Mouse (Mus musculus) thymus, postnatal 0 days (tissue): ENCODE data around the gene Ndufa6. TPM values are rescaled to one million over a fixed set of nuclear protein-coding genes. Genes with fewer than 3 reads are reported as not detected.
"Not testable (repeated sequence)": the region's sequence is repeated elsewhere in the genome, so short reads cannot be mapped to it uniquely, and the experiment has no call there.

Source experiments
- DNase-seq: peaks from one replicate; pipeline ENCODE4 v3.0.0-alpha.2; 2015; ENCODE audit warnings: low spot score
- polyA plus RNA-seq: library from polyadenylated mRNA; unstranded; fragments of >200 nt; fragmentation: Nextera tagmentation; extraction: Ambion mirVana; gene quantifications from 2 replicates; pipeline ENCODE4 v1.2.1, GENCODE M21; 2015

Ndufa6 gene
- polyA plus RNA-seq, 1 experiment from 2014 or later, result 492 TPM

DNA sequence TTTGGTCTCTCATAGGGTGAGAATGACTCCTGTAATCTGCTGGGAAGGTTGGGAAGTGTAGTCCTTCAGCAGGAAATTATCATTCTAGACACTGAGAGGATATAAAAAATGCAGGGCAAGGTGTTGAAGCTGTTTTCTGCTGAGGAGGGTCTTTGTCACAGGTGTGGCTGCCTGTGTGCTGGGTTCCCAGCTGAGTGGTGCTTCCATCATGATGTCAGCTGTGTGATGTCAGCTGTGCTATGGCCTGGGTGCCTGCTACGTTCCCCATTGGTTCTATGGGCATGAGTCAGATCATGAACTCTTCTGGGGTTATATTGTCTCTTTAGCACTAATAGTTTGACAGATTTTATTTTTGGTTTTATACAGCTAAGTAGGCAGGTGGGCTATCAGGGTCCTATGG, 14.7 kb upstream of the Ndufa6 start:
- no peak for DNase-seq

DNA sequence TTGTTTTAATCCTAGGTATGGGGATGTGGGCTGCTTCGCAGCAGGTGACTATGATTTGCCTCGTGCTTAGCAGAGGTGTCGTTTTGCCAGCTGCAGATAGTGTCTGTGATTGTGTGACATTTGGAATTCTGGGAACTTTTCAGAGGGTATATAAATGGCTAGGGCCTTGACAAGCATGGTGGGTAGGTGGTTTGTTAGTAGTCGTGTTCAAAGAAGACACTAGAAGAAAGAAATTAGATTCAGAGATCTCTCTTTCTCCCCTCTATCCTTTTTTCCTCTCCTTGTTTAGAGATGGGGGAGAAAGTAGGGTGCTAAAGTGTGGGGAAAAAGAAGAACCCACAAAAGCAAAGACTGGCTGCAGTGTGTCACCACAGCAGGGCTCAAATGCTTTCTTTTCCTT, 14.0 kb upstream of the Ndufa6 start:
- DNase-seq, result no peak

DNA sequence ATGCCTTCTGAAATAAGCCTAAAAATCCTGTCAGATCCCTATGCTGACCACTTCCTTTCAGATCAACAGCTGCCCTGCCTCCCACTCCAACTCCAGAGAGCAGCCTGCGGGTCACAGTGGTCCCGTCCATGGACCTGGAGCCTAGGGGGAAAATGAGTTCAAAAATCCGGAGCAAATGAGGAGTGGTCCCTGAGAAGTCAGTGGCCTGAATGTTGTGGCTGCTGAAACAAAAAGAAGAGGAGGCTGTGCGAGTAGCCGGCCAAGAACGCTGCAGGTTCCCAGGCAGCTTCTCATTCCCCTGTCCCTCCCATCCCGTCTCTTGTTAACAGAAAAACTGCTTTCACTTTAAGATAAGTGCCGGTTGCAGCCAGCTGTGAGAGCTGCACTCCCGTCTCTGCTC, 10.4 kb upstream of the Ndufa6 start:
- DNase-seq, result not testable (repeated sequence)

DNA sequence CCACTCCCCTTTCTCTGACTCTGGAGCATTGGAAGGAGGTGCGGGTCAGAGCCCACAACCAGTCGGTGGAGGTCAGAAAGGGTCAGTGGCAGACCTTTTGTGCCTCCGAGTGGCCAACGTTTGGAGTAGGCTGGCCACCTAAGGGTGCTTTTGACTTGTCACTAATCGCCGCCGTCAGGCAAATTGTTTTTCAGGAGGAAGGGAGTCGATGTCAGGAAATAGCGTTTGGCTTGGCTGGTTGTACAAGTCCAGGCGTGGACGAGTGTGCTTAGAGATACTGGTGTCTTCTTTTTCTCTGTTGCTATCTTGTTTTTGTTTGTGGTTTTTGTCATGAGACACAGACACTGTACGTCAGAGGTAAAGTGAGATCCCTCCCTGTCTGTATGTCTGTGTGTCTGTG, 9.7 kb upstream of the Ndufa6 start:
- DNase-seq, result not testable (repeated sequence)

DNA sequence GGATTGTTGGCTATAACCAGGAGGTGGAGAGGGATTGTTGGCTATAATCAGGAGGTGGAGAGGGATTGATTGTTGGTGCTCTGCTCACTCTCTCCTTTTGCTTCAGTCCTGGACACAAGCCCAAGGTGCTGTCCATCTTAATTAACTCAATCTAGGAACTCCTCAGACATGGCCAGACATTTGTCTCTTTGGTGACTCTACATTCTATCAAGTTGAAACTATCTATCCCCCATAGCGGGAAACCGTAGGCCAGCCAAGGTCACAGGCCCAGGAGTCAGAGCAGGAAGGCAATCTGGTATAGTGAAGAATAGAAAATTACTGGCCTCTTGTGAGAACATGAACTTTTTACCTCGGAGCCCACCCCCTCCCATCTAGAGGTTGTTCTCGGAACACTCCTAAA, 8.1 kb upstream of the Ndufa6 start:
- no peak for DNase-seq

DNA sequence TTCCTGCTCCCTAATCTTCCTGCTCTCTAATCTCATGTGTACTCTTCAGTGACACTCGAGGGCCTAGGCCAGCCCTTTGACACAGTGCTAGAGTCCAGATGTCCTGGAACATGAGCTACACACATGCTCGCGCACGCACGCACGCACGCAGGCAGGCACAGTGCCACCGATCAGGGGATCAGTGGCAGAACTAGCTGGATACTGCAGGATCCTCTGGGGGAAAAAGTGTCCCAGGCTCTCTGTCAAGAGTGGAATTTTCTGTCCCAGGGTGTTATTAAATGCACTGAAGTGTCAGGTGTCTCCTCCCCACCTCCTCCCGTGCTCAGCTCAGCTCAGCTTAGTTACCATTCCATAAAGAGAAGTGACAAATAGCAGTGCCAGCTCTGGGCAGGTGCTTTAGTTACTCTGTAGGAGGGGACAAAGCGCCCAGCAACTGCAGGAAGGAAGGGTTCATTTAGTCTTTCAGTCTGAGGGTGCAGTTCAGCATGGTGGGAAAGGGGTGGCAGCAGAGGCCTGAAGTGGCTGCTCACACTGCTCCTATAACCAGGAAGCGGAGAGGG, 7.4 kb upstream of the Ndufa6 start:
- peak; percentile 67 for DNase-seq

DNA sequence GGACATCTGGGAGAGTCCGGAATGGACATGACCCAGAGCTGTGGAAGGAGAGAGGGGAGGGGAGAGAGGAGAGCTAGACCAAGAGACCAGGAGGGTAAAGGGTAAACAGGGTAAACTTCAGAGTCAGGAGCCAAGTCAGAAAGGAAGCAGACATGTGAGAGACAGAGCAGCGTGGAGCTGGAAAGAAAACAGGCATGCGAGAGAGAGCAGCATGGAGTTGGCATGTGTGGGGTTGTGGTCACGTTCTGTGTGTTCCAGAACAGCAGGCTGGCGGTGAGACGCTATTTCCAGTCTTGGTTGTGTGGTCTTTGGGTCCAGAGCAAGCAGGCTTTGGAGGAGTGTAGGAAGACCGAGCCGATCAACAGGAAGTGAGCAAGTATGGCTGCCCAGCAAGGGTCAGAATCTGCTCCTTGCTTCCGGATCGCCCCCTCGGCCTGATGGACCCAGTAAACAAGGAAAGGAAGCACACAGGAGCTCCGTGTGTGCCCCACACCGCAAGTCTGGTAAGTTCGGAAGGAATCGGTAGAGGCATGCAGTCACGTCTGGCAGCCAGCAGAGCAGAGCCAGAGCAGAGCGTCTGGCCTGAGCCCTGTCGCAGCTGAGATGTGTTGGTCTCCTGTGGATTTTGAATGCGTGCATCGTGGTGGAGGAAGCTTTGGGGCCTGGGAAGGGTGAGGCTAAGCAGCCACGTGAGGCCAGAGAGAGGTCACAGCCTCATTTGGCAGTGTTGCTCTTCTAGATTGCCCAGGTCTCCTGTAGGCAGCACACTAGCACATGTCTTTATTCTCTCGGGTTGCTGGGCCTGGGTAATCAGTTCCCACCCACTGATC, 4.5 kb upstream of the Ndufa6 start:
- DNase-seq, result no peak

DNA sequence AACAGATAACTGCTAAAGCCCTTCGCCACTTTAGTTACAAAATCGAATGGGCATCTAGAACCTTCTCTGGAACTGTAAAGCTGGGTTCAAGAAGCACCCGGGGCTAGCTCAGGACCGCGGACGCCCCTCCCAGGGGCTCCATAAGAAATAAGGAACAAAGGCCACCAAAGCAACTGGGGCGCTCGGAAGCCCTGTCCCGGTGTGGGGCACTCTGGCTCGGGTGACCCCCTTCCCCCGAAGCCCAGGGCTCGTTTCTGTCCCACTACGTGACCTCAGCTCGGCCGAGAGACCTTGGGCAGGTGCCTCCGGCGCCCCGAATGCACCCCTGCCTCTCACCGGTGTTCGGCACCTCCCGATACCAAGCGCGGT, 393 bp downstream of the Ndufa6 start:
- no peak for DNase-seq

DNA sequence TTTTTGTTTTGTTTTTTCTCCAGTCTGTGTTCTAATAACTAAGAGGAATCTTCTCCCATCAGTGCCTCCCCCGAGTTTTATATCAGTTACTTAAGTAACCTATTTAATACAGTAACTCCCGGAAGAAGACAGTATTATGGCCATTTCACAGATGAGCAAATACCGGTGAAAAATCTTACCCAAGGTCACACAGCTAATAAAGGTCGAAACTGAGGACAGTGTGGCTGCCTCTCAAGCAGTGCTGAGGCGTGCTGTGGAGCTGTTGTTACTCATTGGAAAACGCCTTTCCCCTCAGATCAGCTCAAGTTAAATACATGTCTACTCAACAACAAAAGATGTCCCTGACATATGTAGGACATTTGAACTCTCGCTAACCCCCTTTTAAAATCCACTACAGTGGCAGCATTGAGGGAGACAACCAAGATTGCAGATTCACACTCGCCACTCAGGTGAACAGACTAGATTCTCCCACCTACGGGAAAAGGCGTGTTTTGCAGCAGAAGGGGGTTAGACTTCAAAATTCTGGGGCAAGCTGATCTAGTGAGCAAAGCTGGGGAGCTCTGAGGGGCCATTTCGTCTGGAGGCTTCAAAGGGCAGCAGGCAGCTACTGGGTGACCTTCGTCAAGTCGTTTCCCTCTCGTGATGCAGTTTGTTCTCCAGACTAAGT, 911 bp downstream of the Ndufa6 start:
- peak; percentile 36 for DNase-seq

DNA sequence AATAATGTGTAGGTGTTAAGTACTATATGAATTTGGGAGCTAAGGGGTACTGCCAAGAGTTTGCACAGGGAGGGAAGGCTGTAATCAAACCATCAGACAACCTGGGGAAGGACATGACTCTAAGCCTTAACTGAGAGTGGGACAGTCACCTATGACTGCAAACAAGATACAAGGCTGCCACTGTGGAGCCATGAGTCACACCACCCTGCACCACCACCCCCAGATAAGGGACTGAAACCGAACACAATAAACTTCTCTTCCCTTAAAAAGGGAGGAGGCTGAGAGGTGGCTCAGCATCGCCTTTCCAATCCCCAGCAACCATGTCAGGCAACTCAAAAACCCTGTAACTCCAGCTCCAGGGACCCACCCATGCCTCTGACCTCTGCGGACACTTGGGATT, 2.6 kb downstream of the Ndufa6 start:
- DNase-seq, result no peak

DNA sequence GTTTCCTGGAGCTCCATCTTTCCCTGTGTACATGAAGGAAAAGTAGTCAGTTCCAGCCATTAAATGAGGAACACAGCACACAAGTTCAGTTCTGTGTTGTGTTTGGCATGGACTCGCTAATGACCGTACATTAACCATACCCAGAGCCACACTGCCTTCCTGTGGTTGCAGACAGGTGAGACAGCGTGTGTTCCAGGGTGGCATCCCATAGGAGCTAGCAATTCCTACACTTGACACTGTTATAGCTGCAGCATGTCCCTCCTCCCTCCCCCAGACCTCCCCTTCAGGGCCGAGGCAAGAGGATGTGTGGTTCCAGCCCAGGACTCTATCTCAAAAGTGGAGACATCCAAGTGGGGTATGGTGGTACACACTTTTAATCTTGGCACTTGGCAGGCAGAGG, 3.8 kb downstream of the Ndufa6 start:
- DNase-seq, result no peak

DNA sequence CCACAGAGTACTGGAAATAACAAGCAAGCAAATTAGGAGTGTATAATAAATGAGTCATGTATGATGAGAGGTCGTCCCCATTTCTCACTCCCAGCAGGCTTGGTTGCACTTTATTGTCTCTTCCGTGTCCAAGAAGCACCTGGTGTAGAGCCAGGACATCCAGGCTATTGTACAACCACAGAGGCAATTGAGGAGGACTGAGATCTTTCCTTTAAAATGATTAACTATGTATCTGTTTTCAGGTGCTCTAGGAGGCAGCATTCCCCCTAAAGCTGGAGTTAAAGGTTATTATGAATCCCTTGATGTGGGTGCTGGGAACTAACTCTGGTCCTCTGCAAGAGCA, 5.2 kb downstream of the Ndufa6 start:
- no peak for DNase-seq

DNA sequence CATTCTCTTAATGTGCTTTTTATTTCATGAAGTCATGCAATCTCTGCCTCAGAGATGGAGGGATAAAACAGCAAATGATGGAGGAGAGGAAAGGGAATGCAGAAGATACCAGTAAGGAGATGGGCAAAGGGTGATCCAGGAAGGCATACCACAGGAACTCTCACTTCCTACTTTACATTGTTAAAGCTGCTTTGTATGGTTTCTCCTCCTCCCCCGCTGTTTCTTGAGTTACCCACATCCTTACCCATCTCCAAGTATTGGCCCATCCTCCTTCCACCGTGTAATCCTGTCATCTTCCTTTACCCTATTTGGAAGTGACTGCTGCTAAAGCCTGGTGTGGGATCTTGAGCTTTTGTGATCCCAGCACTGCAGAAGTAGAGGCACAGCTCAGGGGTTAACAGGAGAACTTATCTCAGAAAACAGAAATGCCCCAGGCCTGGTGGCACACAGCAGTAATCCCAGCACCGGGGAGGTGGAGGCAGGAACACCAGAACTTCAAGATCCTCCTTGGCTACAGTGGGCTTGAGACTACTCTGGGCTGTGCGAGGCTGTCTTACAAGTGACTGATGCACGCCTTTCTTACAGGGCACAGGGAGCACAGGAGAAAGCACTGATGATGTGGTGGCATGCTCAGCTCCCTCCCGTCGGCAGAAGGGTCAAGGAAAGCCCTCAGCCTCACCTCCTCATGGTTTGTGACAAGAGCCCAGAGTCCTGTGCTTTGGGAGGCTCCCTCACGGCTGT, 5.7 kb downstream of the Ndufa6 start:
- no peak for DNase-seq

DNA sequence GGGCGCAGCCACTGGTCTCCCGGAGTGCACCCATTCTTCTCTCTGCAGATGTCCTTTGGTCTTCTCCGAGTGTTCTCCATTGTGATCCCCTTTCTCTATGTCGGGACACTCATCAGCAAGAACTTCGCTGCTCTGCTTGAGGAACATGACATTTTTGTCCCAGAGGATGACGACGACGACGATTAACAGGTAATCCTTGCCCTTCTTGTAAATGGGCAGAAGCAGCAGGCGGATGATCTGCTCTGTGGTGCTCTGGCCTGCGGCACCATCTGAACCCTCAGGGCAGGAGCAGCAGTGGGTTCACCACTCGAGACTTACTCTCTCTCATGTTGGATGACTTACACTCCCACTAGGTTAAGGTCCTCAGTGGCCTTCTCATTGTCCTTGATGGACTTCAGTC, 6.3 kb downstream of the Ndufa6 start:
- no peak for DNase-seq

DNA sequence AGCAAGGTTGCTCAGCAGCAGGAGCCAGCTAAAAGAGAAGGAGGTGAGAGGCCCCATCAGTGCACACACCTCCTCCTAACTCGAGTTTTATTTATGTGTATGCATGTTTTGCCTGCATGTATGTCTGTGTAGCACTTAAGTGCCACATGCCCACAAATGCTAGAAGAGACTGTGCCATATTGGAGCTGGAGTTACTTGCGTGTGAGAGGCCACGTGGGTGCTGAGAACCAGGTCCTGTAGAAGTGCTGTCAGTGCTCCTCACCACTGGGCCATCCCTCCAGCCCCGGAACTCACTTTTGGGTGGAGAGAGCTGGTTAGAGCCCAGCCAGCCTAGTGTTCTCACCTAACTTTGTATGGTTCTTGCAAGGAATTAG, 6.8 kb downstream of the Ndufa6 start:
- no peak for DNase-seq

DNA sequence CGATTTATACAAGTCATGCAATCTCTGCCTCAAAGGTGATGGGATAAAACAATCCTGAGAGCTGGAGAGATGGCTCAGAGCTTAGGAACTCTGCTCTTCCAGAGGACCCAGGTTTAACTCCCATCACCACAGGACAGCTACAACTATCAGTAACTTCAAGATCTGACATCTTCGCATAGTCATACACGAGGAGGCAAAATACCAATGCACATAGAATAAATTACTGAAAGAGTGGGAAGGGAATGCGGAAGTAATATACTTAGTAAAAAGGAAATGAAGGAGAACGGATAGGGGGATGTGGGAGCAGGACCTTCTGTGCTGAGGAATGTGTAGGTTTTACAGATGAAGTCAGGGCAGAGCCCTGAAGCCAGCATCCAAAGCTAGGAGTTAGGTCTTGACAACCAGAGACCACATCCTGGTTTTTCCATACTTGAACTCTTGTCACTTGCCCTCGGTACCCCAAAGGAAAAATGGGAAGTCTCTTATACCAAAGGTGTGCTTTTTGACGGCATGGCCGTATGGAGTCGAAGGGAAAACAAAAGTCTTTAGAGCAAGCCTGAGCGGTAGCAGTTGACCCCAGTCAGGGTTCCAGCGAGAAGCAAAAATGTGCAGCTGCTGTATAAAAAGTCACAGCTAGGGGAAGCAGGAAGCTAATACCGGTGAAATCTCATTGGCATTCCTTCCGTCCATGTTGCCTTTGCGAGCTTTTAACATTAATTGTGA, 7.4 kb downstream of the Ndufa6 start:
- no peak for DNase-seq

DNA sequence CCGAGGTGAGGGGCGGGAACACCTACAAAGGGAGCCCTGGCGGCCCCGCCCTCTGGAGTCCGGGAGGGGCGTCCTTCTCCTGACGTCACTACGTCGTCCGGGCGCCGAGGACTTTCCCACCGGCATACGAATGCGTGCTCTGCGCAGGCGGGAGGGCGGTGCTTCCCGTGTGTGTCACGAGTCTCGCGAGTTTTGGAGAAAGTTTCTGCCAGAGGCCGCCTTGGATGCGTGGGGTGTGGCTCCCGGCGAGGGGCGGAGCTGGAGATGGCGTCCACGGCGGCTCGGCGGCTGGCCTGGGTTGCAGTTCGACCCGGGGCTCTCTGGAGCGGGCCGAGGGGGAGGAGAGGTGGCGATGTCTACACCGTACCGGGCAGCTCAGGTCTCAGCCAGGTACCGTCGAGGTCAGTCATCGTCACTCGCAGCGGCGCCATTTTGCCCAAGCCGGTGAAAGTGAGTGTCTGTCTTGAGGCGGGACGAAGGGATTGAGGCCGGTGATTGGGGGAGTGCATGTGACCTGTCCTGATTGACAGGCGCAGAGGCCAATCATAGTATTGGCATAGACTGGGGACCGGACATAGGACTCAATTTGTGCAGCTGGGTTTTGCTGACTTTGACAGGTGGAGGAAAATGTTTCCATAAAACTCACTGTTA, 8.2 kb downstream of the Ndufa6 start:
- DNase-seq, result peak; percentile 99

DNA sequence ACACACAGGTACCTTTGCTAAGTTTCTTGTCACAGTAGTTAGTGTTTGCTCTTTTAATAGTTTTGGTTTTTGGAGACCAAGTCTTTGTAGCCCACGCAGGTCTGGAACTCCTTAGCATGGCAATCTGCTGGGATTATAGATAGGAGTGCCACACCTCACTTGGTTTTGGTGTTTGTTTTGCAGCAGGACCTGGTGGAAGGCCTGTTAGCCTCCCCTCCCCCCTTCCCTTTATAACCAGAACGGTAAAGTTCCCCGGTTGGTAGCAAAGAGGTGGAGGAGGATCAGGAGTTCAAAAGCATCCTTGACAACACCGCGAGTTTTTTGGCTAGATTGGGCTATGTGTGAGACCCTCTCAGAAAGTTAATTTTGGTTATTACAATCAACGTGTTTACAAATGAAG, 9.2 kb downstream of the Ndufa6 start:
- no peak for DNase-seq

DNA sequence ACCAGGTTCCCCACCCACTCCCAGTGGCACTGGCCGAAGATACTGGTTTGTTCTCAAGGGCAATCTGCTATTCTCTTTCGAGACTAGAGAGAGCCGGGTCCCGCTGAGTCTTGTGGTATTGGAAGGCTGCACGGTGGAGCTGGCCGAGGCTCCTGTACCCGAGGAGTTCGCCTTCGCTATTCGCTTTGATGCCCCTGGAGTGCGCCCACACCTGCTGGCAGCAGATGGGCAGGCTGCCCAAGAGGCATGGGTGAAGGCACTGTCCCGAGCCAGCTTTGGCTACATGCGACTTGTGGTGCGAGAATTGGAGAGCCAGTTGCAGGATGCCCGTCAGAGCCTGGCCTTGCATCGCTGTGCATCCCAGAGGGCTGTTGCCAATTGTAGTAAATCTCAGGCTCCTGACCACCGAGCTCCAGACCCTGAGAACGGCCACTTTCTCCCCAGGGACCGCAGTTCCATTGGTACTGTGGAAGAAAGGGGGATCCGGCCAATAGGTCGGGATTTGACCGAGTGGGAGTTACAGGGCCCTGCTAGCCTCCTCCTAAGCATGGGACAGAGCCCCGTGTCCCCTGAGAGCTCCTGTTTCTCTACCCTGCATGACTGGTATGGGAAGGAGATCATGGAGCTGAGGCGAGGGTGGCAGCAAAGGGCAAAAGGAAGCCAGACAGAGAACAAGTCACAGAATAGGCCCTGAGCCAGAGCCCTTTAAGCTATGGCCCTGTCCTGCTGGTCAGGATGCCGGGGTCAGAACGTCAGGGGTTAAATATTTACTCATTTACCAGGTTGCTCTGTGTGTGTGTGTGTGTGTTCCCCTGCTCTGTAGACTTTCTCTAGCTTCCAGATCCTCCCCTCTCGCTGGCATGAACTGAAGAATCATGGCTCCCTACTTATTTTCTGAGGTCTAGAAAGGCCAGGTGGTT, 10.5 kb downstream of the Ndufa6 start:
- no peak for DNase-seq

DNA sequence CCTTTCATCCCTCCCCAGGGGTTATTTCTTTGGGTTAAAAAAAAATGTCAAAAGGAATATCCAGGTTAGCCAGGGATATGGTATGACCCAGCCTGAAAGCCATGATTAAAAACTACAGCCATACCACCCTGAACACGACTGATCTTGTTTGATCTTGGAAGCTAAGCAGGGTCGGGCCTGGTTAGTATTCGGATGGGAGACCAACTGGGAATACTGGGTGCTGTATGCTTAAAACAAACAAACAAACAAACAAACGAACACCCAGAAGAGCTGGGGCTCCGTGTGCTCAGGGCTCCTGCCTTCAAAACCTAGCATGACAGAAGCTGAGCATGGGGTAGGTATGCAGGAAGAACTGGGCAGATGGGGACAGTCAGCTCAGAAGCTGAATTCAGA, 11.6 kb downstream of the Ndufa6 start:
- no peak for DNase-seq
